Mouse (Mus musculus): ENCODE measurements around the gene 2410002F23Rik.

GRCm38 (mm10) chr7:44240712-44241111 lies 5.8 kb upstream of the 2410002F23Rik start:
- TF ChIP-seq CTCF (IDR thresholded peaks at IDR 0.05; ENCODE audit: low read depth, low read length) (no peak), TAL1 (conservative IDR thresholded peaks at IDR 0.05; ENCODE audit: low read depth, low read length) (no peak)

Measured in G1E (cell line).